Mouse (Mus musculus) limb, embryonic 15.5 days (tissue): ENCODE results near the gene Sdhc. TPM values are rescaled to one million over a fixed set of nuclear protein-coding genes. Genes with fewer than 3 reads are reported as not detected.
"Not testable (repeated sequence)": the region's sequence is repeated elsewhere in the genome, so short reads cannot be mapped to it uniquely, and the experiment has no call there.

Experiments used
- ATAC-seq: fragments of 200-750 bp; cut with Nextera tagmentation; 2 replicates; pipeline ENCODE4 v1.8.0; 2017; ENCODE audit warnings: low read depth, moderate TSS enrichment; ENCODE audit not compliant: insufficient number of reproducible peaks, low FRiP score, low TSS enrichment
- H3K27ac ChIP-seq: fragments of 300-500 bp; sonication (generic); 2 replicates; pipeline ENCODE4 v1.5.1; 2015; ENCODE audit warnings: moderate library complexity, mild to moderate bottlenecking, inconsistent platforms
- H3K27me3 ChIP-seq: fragments of 300-500 bp; sonication (generic); 2 replicates; pipeline ENCODE4 v1.6.1; 2015; ENCODE audit warnings: inconsistent platforms
- H3K36me3 ChIP-seq: fragments of 300-500 bp; sonication (generic); 2 replicates; pipeline ENCODE4 v1.6.1; 2015; ENCODE audit warnings: inconsistent platforms
- H3K4me1 ChIP-seq: fragments of 300-500 bp; sonication (generic); 2 replicates; pipeline ENCODE4 v1.6.1; 2015; ENCODE audit warnings: inconsistent platforms
- H3K4me2 ChIP-seq: fragments of 300-500 bp; sonication (generic); 2 replicates; pipeline ENCODE4 v1.6.1; 2015; ENCODE audit warnings: mild to moderate bottlenecking, inconsistent platforms
- H3K4me3 ChIP-seq: fragments of 300-500 bp; sonication (generic); 2 replicates; pipeline ENCODE4 v1.5.1; 2015; ENCODE audit warnings: mild to moderate bottlenecking, inconsistent platforms
- H3K9ac ChIP-seq: fragments of 300-500 bp; sonication (generic); 2 replicates; pipeline ENCODE4 v1.6.1; 2015; ENCODE audit warnings: inconsistent platforms
- H3K9me3 ChIP-seq: fragments of 300-500 bp; sonication (generic); 2 replicates; pipeline ENCODE4 v1.6.1; 2016; ENCODE audit warnings: inconsistent platforms
- WGBS: fragments of 180-500 bp; shearing (Covaris S2); methylation state at CpG from one replicate; pipeline ENCODE4 v1.1.7; 2015; 5-methylcytosine and 5-hydroxymethylcytosine counted together
- polyA plus RNA-seq: library from polyadenylated mRNA; unstranded; fragments of >200 nt; fragmentation: Nextera tagmentation; extraction: Ambion mirVana; gene quantifications from 2 replicates; pipeline ENCODE4 v1.2.1, GENCODE M21; 2015

Gene Sdhc
- polyA plus RNA-seq, 1 experiment from 2014 or later = 235 TPM

DNA sequence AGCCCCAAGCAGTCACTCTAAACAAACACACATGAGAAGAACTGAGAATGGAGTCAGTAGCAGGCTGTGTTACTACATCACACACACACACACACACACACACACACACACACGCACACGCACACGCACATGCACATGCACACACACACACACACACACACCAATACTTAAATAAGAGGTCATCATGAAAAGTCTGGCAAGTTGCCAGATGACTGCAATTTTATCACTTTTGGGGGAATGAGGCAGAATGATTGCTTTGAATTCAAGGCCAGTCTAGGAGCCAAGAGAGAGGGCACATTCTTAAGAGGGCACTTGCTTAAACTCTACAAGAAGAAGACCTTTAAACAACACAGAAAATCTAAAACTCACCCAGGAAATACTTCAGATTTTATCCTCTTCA is 12.1 kb upstream of the Sdhc start:
- ATAC-seq = no peak
- peaks cover 19% of the 10 kb centered on the region for H3K27me3 ChIP-seq
- H3K4me1 ChIP-seq = peaks cover 9% of the 10 kb centered on the region; the same call in 1 of the 2 replicates
- no peak overlapping the region for H3K27ac ChIP-seq
- H3K36me3 ChIP-seq = no peaks in the 10 kb centered on the region
- no peaks in the 10 kb centered on the region for H3K9me3 ChIP-seq
- H3K4me2 ChIP-seq = no peak overlapping the region
- WGBS = 85% methylated on average over 3 of the region's 3 CpGs
- H3K9ac ChIP-seq = no peak overlapping the region
- H3K4me3 ChIP-seq = no peak overlapping the region

DNA sequence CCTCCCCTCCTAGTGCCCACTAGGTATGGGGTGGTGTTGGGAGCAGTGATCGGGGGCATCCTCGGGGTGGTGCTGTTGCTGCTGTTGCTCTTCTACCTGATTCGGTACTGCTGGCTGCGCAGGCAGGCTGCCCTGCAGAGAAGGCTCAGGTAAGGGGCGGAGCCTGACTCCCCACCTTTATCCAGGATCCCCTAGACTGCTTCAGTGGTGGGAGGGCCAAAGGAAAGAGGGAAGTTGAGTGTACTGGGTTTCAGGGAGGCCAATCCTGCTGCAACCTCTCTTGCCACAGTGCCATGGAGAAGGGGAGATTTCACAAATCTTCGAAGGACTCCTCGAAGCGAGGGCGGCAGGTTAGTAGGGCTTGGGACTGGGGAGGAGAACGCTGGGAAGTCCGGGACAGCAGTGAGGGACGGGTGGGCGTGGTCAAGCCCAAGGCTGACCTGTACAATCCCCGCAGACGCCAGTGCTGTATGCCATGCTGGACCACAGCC is 9.1 kb upstream of the Sdhc start:
- WGBS = 5% methylated on average over 15 of the region's 15 CpGs
- no peak for ATAC-seq
- peaks cover 9% of the 10 kb centered on the region; the same call in 1 of the 2 replicates for H3K4me1 ChIP-seq
- H3K27ac ChIP-seq = no peak overlapping the region
- peak overlapping the region; percentile 41 for H3K4me2 ChIP-seq
- H3K27me3 ChIP-seq = peaks cover 30% of the 10 kb centered on the region
- H3K9ac ChIP-seq = no peak overlapping the region
- no peaks in the 10 kb centered on the region for H3K9me3 ChIP-seq
- peak overlapping the region; percentile 21 for H3K4me3 ChIP-seq
- H3K36me3 ChIP-seq = no peaks in the 10 kb centered on the region

DNA sequence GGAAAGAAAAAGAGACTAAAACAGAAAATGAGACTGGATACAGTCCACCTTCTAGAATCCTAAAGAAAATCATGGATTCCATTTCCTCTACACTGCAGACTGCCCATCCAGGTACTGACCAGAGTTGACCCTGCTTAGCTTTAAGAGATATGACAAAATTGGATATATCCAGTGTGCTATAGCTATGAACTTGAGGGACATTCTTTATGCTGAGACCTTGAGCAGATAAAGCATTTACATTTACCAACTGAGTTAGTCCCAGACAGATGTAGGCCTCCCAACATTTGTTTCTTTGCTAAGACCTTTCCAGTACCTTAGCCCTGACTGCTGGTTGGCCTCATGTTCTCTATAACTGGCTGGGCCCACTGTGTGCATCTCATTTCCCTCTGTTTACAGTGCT is 7.6 kb upstream of the Sdhc start:
- Histone ChIP-seq H3K27me3 (peaks cover 30% of the 10 kb centered on the region), H3K4me2 (no peak overlapping the region)
- ATAC-seq = no peak

GRCm38 (mm10) chr1:171156644-171157043 is 6.2 kb upstream of the Sdhc start:
- Histone ChIP-seq H3K27me3 (peaks cover 30% of the 10 kb centered on the region), H3K4me2 (no peak overlapping the region), H3K4me1 (peaks cover 9% of the 10 kb centered on the region; the same call in 1 of the 2 replicates), H3K9me3 (no peaks in the 10 kb centered on the region), H3K27ac (no peak overlapping the region), H3K9ac (no peak overlapping the region), H3K36me3 (no peaks in the 10 kb centered on the region), H3K4me3 (no peak overlapping the region)
- ATAC-seq = no peak
- WGBS = 78% methylated on average over 3 of the region's 3 CpGs

More for the DNA sequence above, 7.6 kb upstream of the Sdhc start:
- Histone ChIP-seq H3K27ac (no peak overlapping the region), H3K4me1 (peaks cover 9% of the 10 kb centered on the region; the same call in 1 of the 2 replicates), H3K36me3 (no peaks in the 10 kb centered on the region), H3K9me3 (no peaks in the 10 kb centered on the region), H3K4me3 (no peak overlapping the region), H3K9ac (no peak overlapping the region)

DNA sequence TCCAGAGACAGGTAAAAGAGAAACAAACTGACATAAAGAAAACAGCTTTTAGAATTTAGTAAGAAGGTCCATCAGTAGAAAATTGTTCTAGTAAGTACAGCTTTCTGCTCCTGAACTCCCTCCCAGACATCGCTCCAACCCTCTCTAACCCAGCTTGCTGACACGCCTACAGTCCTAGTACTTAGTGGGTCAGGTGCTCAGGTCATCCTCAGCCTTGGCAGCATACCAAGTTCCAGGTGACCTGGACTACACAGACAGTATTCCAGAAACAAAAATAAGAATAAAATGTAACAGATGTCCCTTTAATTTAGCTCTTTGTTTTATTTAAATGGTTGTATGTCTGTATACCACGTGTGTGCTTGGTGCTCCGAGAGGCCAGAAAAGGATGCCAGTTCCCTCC is 1.6 kb upstream of the Sdhc start:
- Histone ChIP-seq H3K9me3 (no peaks in the 10 kb centered on the region), H3K27me3 (peaks cover 10% of the 10 kb centered on the region), H3K9ac (no peak overlapping the region), H3K27ac (no peak overlapping the region), H3K36me3 (no peaks in the 10 kb centered on the region), H3K4me2 (no peak overlapping the region), H3K4me3 (no peak overlapping the region), H3K4me1 (peaks cover 14% of the 10 kb centered on the region)
- ATAC-seq = no peak
- WGBS = 83% methylated on average over 4 of the region's 4 CpGs

DNA sequence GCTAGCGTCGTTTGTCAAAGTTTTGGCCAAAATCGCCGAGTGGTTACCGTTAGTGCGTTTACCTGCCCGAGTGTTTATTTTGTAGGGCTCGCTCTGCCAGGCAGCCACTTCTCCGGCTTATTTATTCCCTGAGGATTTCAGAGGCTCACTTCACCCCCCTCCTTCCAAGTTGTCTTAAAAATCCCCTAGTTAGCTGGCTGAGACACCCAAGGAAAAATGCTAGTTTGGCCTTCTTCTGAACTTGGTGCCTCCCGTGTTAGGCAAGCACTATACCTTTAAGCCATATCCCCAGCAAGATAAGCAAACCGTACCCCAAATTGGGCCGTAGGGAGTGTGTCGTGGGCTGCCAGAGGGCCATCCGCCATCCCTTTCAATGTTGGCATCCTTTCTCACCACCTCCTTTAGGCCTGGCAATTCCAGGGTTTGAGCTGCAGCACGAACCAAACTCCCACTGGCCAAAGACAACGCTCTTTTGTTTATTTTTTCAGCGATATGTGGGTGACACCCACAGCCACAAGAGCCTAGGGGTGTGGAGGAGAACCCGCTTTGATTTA is 512 bp upstream of the Sdhc start:
- peaks cover 3% of the 10 kb centered on the region for H3K27me3 ChIP-seq
- 3% methylated on average over 18 of the region's 18 CpGs for WGBS
- peaks cover 2% of the 10 kb centered on the region; the same call in 1 of the 2 replicates for H3K36me3 ChIP-seq
- peak overlapping the region; percentile 85 for H3K4me2 ChIP-seq
- no peak for ATAC-seq
- H3K4me1 ChIP-seq = peaks cover 14% of the 10 kb centered on the region
- H3K9me3 ChIP-seq = no peaks in the 10 kb centered on the region
- H3K9ac ChIP-seq = peak overlapping the region; percentile 90
- H3K27ac ChIP-seq = peak overlapping the region; percentile 90
- H3K4me3 ChIP-seq = peak overlapping the region; percentile 99

- H3K4me2 ChIP-seq, H3K27me3 ChIP-seq, ATAC-seq, H3K9me3 ChIP-seq, H3K4me3 ChIP-seq, H3K27ac ChIP-seq, H3K9ac ChIP-seq, H3K4me1 ChIP-seq: not testable (repeated sequence)
- WGBS = 75% methylated on average over 11 of the region's 11 CpGs
- peaks cover 61% of the 10 kb centered on the region for H3K36me3 ChIP-seq
Measured at GRCm38 (mm10) chr1:171142981-171143380, 7.4 kb downstream of the Sdhc start.

DNA sequence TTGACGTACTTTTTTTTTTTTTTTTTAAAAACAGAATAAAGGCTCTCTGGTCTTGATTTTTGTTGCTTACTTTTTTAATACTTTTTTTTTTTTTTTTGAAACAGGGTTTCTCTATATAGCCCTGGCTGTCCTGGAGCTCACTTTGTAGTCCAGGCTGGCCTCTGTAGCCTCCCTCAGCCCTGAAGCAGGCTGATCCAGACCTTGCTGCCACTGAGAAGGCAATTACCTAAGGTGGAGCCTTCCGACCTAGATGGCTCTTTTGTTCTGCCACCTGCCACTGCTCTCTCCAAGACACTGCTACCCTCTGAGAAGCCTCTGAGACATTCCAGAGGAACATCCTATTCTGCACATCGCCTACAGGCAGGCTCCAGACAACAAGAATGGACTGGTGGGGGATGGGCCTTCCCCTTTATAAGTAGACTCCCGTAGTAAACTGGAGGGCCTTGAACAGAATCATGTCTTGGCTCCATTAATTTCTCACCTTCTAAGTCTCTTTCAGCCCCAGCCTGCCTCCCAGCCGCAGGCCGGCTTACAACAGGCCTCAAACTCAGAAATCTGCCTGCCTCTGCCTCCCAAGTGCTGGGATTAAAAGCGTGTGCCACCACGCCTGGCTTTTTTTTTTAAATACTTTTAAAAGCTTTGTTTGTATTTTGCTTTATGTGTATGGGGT is 12.8 kb downstream of the Sdhc start:
- 87% methylated on average over 8 of the region's 8 CpGs for WGBS
- H3K4me1 ChIP-seq, H3K27ac ChIP-seq, H3K4me2 ChIP-seq, H3K27me3 ChIP-seq, H3K9me3 ChIP-seq, ATAC-seq, H3K9ac ChIP-seq, H3K4me3 ChIP-seq: not testable (repeated sequence)
- H3K36me3 ChIP-seq = peaks cover 78% of the 10 kb centered on the region

- Histone ChIP-seq H3K27me3 (no peaks in the 10 kb centered on the region), H3K27ac (no peak overlapping the region), H3K9me3 (no peaks in the 10 kb centered on the region), H3K36me3 (peaks cover 76% of the 10 kb centered on the region), H3K4me1 (no peaks in the 10 kb centered on the region), H3K9ac (no peak overlapping the region), H3K4me3 (no peak overlapping the region), H3K4me2 (no peak overlapping the region)
- no peak for ATAC-seq
- WGBS = 96% methylated on average over 2 of the region's 2 CpGs
Measured at GRCm38 (mm10) chr1:171135600-171135999, 14.8 kb downstream of the Sdhc start.

DNA sequence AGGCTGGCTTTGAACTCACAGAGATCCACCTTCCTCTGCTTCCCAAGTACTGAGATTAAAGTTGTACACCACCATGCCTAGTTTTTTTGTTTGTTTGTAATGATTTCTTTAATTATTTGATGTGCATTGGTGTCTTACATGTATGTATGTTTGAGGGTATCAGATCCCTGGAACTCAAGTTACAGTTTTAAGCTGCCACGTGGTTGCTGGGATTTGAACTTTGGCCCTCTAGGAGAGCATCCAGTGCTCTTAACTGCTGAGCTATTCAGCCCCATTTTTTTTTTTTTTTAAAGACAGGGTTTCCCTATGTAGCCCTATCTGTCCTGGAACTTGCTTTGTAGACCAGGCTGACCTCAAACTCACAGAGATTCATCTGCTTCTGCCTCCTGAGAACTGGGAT is 19.4 kb downstream of the Sdhc start:
- H3K9ac ChIP-seq = no peak overlapping the region
- no peak overlapping the region for H3K4me3 ChIP-seq
- no peaks in the 10 kb centered on the region for H3K9me3 ChIP-seq
- no peak for ATAC-seq
- no peaks in the 10 kb centered on the region for H3K27me3 ChIP-seq
- 81% methylated on average over 1 of the region's 1 CpGs for WGBS
- H3K27ac ChIP-seq = no peak overlapping the region
- no peak overlapping the region for H3K4me2 ChIP-seq
- H3K4me1 ChIP-seq = no peaks in the 10 kb centered on the region
- peaks cover 72% of the 10 kb centered on the region for H3K36me3 ChIP-seq

DNA sequence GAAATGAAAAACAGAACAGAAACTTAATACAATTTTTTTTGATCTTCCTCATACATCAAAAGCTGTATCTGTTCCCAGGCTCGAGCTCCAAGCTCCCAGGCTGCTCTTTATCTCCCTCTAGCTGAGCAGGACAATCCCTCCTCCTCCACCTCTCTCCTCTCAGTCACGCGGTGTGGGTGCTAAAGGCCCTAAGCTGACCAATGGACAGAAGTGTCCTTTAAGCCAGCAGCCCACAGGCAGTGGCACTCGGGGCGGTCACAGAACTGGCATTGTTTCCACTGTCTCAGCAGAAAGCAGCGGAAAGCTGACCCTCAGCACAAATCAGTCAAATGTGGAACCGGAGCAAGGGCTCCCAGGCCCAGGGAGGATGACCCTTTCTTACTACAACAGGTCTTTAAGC is 21.2 kb downstream of the Sdhc start:
- H3K4me1 ChIP-seq = no peaks in the 10 kb centered on the region
- 71% methylated on average over 7 of the region's 7 CpGs for WGBS
- H3K4me2 ChIP-seq = no peak overlapping the region
- no peaks in the 10 kb centered on the region for H3K9me3 ChIP-seq
- ATAC-seq = no peak
- no peak overlapping the region for H3K9ac ChIP-seq
- H3K27ac ChIP-seq = no peak overlapping the region
- H3K4me3 ChIP-seq = no peak overlapping the region
- peaks cover 57% of the 10 kb centered on the region for H3K36me3 ChIP-seq
- no peaks in the 10 kb centered on the region for H3K27me3 ChIP-seq

GRCm38 (mm10) chr1:171124398-171124797 is 26.0 kb downstream of the Sdhc start:
- Histone ChIP-seq H3K9ac (no peak overlapping the region), H3K9me3 (no peaks in the 10 kb centered on the region), H3K36me3 (peaks cover 21% of the 10 kb centered on the region), H3K27me3 (no peaks in the 10 kb centered on the region), H3K4me2 (no peak overlapping the region), H3K27ac (no peak overlapping the region), H3K4me3 (no peak overlapping the region), H3K4me1 (no peaks in the 10 kb centered on the region)
- ATAC-seq = no peak
- WGBS = 89% methylated on average over 5 of the region's 5 CpGs
